Mouse (Mus musculus) urinary bladder, postnatal 36 days (tissue): ENCODE data around the gene Tor1aip1.

Experiments used
- DNase-seq, 2 experiments: peaks; one replicate each; pipeline ENCODE4 v3.0.0; 2022; ENCODE audit warnings: low spot score in 2 of 2, mixed read lengths in 1 of 2

Gene Tor1aip1

DNA sequence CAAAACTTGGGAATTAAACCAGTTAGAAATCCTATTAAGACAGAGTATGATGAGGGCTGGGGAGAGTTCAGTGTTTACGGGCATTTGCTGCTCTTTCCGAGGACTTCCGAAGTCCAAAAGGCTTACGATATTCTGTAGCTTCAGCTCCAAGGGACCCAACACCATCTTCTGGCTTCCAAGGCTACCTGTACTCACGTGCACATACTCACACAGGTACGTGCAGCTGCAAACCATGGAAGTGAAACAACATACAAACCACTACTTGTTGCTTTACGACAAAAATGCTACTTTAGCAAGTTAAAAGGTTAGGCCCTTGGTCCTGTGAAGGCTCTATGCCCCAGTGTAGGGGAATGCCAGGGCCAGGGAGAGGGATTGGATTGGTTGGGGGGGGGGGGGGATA is 2.4 kb downstream of the Tor1aip1 start:
- no peak for DNase-seq

DNA sequence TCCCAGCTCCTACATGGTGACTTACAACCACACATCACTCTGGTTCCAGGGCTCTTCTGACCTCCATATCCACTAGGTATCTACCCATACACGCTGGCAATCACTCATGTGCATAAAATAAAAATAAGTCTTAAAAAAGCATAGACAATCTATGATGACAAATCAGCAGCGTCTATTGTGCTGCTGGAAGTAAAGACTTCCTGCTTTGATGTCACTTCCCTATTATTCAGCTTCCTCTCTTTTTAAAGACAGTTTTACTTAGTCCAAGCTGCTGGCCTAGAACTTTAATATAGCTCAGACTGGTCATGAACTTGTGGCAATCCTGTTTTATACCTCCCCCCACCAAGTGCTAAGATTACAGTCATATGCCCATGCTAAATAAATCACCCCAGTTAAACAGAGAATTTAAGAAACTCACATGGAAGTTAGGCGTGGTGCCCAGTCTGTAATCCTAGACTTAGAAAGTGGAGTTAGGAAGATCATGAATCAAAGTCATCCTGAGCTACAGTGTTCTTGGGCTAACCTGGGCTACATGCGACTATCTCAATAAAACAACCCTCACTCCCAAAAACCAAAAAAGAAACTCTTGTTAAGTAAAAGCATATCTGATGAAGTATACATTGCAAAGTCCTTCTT is 7.8 kb downstream of the Tor1aip1 start:
- DNase-seq: no peak

DNA sequence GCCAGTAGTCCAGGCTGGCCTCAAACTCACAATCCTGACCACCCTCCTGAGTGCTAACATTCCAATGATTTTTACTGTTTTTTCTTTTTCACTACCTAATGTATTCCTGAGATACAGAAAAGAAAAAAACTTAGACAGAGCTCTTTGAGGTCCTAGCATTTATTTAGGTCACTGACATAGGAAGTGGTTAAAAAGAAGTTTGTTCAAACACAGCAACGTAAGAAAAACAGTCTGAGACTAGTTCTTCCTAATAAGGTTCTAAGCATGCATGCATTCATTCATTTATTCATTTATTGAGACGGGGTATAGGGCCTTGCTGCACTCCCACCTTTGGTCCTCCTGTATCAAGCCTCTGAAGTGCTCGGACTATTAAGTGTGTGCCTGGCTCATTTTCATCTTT is 8.4 kb downstream of the Tor1aip1 start:
- DNase-seq: no peak

DNA sequence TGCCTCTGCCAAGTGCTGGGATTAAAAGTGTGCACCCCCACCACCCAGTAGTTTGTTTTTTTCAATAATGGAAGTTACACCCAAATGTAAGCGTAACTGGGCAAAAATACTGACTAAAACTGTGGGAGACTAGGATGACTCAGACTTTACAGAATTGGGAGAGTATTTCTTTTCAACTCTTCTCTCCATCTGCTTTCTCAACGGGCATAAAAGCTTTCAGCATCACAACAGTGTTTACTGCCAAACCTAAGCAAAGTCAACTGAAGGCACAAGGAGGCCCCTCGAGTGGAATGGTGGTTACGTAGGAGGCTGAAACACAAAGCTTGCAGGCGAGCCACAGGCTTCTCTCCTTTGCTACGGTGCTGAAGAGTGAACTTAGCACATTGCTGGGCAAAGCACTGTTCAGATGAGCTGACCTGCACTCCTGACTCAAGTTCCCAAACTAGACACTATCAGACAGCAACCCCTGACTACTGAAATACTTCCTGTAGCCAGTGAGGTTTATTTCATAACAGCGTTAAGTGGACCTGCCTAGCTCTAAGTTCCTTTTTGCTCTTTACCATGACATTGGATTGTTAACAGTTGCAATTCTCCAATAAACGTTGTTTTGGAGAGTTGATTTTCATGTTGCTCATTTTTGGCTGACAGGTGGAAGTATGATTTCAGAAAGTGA is 11.3 kb downstream of the Tor1aip1 start:
- no peak for DNase-seq

DNA sequence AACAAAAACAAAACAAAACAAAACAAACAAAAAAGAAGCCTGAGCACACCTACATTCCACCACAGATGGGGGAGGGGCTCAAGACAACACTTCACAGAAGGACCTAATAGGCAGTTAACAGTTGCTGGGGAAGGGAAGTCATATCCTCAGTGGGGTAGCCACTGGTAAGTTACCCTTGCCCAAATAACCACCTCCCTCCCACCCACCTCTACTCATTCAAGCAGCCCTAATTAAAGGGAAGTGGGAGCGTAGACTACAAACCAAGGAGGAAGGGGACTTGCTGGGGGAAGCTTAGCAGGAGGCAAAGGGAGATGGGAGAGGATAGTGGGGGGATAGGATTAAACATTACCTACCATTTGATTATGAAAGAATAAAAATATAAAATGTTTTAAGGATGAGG is 15.9 kb downstream of the Tor1aip1 start:
- no peak for DNase-seq

DNA sequence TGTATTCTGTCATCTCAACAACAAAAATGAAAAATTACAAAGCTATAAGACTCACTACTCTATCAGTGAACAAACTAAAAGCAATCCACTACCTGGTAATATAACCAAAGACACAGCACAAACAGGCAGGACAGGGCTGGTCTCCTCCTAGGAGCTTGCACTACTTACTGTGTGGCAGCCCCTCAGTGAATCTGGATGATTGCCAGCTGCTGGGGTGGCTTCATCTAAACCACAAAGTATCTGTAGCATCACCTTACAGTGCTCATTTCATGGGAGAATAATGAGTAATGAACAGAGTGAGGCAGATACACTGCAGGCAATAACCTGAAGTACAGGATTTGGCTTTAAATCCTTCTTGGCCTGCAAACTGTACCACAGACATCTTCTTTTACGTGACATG is 16.5 kb downstream of the Tor1aip1 start:
- no peak for DNase-seq

DNA sequence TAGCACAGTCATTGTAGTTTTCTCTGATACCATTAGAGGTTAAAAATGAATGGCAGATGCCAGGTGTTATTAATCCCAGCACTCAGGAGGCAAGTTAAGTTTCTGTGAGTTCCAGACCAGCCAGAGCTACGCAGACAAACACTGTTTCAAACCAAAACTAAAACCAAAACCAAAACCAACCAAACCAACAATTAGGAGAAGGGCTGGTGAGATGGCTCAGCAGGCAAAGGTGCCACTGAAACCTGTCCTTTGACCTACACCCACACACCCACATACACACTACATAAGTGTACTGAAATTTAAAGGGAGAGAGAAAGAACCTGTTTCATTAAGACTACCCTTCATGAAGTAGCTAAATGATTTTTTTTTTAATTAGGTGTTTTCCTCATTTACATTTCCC is 27.3 kb downstream of the Tor1aip1 start:
- no peak for DNase-seq

DNA sequence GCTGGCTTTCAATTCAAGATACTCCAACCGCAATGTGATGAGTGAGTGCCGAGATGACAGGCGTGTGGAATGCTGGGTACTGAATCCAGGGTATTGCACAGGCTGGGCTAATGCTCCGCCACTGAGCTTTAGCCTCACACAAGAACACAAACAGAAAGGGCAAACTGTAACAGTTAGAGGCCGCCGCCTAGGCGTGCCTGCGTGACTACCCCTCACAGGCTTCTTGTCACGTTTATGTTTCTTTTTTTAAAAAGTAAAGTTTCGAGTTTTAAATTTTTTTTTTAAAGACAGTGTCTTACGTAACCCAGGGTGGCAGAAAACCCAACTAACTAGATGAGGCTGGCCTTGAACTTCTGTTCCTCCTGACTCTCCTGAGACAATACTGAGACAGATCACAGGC is 30.4 kb downstream of the Tor1aip1 start:
- DNase-seq: no peak

DNA sequence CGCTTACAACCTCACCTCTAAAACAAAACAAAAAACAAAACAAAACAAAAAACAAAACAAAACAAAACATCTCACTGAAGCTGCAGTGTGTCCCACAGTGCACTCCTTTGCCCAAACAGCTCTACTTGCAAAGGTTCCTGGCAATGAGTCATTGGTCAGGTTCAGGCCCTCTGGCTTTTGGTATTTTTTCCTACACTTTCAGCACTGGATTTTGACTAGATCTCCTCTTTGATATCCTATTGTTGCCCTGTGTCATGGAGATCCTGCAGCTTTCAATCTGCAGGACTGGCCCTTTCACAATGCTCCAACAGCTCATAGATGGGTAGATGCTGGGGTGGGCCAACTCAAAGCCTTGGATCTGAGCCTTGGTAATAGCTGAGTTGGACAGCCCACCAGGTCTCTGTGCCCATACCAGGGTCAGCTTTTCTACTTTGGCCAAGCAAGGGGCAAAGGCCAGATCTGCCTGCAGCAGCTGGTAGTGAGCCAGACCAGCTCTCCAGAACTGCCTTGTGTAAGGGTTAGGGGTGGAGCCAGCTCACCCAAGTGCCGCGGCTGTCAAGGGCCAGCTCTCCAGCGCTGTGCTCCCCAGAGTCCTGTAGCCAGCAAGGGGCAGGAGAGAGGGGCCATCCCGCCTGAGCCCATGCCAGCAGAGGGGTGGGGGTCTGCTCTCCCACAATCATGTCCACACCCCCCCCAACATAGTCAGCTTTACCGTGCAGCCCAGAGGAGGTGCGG is 32.9 kb downstream of the Tor1aip1 start:
- DNase-seq: peak in 1 of 2 experiments; percentile 28

DNA sequence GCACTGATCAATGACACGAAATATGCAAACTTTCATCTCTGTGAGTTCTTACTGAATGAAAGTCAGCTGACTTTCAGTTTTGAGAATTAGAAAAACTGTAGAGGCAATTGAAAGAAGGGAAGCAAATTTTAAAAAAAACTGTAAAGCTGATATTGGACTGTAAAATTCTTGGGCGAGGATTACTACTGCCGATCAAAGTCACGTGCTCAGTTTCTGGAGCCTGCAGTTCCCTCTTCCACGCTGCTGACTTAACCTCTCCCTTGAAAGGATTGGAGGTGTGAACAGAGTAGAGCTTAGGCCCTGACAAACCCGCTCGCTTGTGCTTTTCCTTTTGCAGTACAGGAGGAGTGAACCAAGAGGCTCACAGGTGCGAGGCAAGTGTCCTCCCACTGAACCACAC is 33.9 kb downstream of the Tor1aip1 start:
- DNase-seq: no peak

DNA sequence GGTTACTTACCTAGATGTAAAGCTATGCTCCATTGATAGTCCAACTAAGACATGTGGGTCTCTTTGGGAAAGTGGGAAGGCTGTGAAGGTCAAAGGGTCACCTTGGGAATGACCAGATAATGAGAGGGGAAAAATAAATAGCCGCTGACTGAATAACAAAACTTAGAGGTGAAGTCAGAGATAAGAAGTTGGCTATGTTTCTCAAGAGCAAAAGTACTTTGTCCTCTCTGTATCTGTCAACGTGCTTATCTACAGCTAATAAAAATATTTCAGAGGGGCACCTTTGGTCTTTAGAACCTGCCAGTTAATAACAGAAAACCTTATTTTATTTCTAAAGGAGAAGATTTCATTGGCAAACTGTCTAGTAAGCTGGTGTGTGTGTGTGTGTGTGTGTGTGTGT is 40.7 kb downstream of the Tor1aip1 start:
- no peak for DNase-seq

DNA sequence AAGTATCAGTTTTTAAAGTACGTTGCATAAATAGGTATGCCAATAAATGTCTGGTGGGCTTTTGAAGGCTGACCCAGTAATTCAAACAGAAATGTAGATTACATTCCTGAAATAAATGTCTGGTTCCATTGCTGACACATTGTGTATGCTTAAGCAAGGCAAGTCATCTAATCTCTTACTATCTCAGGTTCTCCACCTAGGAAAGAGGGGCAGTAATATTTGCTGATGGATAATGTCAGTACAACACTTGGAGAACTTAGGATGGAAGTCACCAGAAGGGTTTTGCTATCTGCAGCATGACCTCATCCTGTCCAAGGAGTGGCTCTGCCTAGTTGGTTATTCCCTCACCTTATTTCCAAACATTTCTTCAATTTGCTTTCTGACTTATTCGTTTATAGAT is 41.8 kb downstream of the Tor1aip1 start:
- DNase-seq: no peak

DNA sequence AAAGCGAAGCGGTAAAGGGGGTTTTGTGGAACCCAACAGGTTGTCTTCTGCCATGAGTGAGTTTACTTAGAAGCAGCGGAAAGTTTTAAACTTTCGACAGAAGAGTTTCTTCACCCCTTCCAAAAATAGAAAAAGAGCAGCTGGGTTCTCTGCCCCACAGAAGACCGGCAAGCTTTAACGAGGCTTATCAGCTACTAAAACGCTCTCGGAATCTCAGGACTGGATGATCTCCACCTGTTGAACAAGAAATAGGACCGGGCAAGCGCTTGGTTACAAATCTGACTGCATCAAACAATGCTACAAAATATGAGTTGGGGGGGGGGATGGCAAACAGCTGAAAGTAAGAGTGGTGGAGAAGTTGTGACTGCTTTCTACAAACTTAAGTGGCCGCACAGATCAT is 45.9 kb downstream of the Tor1aip1 start:
- DNase-seq: no peak

DNA sequence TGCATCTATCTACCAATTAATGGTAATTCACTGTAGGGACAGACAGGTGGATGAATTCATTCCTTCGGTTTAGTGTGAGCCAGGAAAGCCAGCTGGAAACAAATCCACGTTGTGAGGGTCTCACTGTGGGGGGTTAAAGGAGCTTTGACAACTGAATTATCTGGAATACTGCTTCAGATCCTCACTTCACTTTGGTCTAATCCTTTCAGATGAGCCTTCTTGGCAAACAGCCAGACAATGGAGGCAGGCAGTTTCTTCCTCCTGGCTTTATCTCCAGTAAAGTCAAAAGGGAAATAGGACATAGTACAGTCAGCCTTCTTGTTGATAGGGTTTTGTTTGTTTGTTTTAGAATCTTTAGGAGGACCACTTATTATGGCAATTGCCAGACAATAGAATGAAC is 46.9 kb downstream of the Tor1aip1 start:
- DNase-seq: no peak

DNA sequence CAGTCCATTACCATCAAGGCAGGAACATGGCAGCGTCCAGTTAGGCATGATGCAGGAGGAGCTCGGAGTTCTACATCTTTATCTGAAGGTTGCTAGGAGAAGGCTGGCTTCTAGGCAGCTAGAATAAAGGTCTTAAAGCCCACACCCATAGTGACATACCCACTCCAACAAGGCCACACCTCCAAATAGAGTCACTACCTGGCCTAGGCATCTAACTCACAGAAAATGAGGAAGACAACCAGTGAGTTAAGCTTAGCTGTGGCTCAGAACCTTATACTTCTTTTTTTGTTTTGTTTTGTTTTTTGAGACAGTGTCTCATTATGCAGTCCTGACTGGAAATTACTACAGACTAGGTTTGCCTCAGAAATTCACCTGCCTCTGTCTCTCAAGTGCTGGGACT is 48.7 kb downstream of the Tor1aip1 start:
- no peak for DNase-seq

DNA sequence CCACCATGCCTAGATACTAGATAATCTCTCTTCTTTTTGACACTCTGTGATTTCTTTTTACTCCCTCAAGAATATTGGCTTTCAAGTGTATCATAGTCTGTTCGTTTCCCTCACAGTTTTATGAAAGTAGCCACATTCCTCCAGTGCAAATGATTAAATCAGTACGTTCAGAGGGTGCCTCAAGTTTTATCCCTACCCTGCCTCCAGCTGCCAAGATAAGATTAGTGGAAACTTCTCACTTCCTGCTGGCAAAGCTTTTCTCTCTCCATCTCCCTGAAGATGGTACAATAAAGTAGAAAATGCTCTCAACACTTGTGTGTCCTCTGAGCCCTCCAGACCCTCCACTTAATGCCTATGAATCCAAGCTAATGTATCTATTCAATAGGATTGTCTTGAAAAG is 61.3 kb downstream of the Tor1aip1 start:
- no peak for DNase-seq

DNA sequence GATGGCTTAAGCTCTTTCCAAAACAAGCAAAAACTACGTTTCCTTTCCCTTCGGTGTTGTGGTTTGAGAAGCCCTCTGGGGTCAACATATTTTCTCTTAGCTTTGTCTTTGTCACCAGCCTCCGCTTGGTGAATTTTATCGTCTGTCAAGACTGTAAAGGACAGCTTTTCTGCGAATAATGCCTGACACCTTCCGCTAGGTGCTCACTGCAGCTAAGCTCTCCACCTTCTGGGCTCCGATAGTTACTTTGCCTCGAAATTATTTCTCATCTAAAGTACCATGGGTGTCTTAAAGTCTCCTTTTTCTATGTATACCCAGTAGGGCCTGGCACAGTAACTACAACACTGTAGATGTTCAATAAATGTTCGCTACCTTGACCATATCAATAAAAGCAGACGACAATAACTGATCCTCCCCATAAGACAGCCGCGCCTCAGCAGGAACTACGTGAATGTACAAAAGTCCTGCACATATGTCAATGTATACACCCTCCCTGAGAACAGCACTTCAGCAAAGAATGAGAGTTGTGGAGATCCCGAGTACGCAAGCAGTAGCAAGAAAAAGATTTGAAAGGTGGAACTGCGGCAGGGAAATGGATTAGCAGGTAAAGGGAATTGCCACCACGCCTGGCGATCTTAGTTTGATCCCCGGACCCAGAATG is 62.4 kb downstream of the Tor1aip1 start:
- peak; percentile 2 to 19 for DNase-seq

DNA sequence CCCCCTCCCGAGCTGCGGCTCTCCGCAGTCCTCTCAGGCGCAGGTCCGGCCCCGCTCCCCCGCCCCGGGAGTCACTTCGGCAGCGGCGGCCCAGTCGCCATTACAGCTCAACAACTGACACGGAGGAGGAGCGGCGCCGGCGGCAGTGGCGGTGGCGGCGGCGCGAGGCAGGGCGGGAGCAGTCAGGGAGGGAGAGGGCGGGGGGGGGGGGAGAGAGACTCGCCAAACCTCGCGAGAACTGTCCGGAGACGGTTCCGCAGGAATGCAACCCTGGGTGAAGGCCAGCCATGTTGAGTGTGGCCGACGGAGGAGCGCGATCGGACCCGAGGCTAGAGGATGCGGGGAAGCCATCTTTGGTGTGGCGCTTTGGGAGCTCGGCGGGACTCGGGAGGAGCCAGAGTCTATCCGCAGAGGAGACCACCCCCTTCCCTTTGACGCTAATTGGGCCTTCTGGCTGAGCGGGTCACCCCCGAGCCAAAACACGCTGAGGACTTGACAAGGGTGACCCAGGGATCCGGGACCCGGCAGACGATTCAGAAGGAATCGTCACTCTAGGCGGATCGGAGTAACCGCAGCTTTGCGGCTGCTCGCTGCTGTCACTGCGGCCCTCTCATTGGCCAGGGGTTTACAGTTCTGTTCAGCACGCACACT is 63.1 kb downstream of the Tor1aip1 start, which contains the start of gene Cep350:
Gene Cep350 (minus strand): TSS at position 188 of the 651 bp plus-strand sequence.
- DNase-seq: peak; percentile 92 to 98

DNA sequence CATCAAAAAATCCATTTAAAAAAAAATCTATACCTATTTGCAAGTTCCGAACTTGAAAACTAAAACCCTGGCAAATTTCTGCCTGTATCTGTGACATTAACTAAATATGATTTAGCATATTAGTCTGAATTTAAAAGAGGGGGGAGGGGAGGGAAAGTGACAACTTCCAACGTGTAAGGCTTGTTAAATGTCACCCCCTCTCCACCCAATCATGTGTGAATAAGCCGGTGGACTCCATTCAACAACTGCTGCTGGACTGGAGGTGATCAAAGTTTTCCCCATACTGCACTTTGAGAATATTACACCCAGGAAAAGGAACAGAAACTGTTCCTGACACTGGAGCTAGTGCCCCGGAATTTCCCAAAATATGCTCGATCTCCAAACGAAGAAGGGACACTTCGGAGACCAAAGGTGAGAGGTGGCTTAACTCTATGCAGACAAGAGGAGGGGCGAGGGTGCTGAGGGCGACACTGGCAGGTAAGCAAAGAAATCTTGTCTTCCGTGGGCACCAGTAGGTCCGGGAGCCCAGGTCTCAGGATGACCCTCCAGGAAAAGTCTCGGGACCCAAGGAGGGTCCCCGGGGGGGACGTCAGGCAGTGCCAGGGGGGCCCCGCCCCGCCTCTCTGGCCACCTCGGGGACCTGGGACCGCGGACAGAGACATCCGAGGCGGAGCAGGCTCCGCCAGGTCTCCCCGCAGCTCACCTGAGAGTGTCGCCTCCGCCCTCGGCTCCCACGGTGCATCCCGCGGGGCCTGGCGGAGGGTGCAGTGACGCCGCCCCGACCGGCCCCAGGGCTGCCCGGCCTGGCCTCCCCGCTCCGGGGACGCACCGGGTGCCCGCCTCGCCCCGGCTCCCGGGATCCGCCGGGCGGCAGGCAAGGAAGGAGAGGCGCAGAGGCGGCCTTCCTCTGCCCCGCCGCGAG is 63.9 kb downstream of the Tor1aip1 start:
- no peak for DNase-seq
